Mouse (Mus musculus): ENCODE measurements at regions not wholly inside any gene's neighbourhood (a gene's known extent, or its start where the extent isn't known, plus 50 kb on each side); places are given as distances from the start of the nearest gene placed in this dataset.

DNA sequence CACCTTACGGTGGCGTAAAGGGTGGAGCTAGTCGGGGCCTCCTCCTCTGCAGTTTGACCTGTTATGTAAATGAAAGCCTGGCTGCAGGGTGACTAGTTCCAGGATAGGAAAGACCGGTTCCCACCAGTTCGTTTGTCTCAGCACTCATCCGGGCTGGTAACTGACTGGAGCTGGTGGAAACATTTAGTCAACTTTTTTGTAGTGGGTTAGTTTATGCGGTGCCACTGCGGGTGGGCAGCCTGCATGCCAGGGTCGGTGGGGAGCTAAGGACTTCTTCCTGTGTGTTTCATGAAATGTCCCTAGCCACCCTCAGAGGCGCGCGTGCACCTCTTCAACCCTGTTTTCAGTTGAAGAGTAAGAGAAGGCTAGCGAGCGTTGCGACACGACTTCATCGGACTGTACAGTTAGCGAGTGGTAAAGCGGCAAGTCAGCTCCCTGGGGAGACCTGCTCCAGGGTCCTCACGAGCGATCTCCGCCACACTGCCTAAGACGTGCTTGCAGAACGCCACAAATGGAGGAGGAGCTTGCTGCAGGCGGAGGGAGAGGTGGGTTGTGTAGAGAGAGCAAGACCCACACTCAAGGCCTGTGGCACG, 76.5 kb upstream of the Gadd45a start:
- DNase-seq: no peak

DNA sequence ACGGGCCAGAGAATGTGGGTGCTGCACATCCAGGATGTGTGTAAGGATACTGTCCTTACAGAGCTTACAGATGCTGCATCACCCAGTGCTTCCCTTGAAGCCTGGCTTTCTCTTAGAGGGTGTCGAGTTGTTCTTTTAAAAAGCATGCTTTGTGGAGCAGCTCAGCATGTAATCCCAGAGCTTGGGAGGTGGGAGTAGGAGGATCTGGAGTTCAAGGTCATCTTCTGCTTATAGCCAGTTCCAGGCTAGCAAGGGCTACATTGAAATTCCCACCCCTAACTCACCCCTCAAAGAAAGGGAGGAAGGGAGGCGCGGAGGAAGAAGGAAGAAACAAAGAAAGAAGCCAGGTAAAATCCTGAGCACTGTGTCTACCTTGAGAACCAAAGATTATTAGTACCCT, 76.0 kb upstream of the Gadd45a start:
- no peak for DNase-seq

DNA sequence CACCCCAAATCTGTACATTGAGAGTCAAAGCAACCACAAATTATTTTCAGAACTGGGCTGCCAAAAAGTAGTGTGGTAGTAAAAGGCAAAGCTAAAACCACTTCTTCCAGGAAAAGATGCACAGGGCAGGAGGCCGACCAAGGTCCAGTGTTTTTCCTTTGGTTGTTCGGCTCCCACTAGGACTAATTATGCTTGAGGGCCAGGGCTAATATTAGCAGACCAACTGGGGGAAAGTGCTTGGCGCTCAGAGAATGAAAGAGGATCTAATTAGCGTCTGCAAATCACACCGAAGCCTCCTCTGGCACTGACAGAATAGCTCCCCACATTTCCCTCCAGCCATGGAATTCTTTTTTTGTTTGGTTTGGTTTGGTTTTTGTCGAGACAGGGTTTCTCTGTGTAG, 75.1 kb upstream of the Gadd45a start:
- DNase-seq: no peak

DNA sequence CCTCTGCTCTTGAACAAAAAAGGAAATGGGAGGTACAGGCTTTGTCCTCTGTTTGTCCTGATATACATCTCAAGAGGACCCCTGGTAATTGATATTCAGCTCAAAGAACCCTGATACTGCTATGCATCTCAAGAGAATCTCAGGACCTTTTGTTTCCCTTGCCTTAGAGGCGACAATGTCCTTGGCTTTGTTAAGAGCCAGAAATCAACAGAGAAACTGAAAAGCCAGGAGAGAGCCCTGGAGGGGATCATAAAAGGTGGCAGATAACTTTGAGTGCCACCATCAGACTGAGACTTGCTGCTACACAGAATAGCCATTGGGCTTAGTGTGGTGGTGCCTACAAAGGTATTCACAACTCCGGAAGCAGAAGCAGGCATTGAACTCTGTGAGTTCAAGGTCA, 74.3 kb upstream of the Gadd45a start:
- DNase-seq: no peak

DNA sequence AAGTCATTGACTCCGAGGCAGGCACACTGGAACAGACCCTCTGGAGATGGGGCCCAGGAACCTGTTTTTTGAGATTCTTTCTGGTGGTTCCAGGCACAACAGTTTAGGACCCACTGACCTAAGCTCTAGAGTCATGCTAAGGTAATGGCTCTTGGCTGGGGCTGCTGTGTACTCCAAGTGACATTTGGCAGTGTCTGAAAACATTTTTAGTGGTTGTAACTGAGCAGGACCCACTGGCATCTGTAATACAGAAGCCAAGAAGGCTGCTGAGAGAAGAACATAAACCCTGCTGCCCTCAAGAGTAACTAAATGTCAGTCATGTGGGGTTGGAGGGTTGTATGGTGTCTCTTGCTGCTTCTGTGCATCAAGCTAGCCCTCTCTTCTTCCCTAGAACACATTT, 73.1 kb upstream of the Gadd45a start:
- DNase-seq: no peak

DNA sequence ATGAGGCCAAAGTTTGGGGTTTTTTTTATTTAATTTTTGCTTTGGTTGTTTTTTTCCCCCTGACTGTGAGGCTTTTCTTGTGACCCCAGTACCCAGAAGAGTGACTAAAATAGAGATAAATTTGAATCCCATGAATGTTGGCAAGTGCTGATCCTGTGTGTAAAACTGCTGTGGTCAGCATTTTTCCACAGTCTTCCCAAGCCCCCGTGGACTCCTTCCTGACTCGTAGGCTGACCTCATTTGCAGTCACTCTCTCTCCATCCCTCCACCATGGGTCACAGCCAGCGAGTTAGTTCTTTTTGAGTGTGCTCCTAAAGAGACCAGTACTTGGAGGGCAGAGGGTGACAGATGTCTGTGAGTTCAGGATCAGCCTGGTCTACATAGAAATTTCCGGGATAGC, 72.5 kb upstream of the Gadd45a start:
- no peak for DNase-seq

DNA sequence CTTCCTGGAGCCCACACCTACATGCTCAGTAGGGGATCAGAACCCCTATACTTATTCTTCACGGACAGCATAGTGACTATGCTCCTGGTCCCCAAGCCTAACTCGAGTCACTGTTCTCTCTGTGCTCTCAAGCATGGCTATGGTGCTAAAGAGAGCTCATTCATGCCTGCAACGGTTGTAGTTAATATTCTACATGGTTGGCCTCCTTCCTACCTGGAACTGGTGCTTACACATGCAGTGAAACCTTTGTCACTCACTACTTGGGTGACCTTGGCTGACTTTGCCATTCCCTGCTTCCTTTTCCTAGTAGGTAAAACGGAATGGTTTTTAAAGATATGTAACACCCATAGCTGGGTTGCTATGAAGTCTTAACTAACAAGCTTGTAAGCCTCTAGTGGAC, 70.3 kb upstream of the Gadd45a start:
- no peak for DNase-seq

DNA sequence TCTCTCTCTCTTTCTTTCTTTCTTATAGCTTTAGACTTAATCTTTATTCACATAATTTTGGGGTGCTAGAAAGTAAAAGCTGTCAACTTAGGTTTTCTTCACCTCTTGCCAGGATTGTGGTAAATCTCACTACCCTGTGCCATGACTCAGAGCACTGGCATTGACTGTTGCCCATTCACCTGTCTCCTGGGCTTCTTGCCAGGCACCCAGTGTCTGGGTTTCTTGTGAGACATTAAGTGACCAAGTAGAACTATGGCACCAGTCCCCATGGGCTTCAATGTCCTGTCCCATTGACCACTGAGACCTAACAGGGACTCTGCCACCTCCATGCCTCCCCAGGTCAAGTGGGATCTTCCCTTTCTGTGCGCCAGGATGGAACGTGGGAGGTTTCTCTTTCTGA, 69.2 kb upstream of the Gadd45a start:
- no peak for DNase-seq

DNA sequence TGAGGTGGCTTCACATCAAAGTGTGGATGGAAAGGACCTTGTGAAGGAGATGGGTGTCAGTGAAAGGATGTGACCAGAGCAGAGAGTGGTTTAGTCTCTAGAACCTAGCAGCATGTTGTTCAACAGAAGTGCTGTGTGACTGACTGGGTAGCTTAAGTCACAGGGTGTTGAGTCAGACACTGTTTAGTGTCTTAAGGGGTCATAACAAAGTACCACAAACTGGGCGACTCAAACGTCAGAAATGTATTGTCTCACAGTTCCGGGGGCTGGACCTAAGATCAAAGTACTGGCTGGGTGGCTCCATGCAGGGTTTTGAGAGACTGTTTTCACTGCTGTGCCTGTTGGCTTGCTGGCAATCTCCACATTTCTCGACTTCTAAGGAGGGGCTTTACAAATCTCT, 68.1 kb upstream of the Gadd45a start:
- DNase-seq: no peak

DNA sequence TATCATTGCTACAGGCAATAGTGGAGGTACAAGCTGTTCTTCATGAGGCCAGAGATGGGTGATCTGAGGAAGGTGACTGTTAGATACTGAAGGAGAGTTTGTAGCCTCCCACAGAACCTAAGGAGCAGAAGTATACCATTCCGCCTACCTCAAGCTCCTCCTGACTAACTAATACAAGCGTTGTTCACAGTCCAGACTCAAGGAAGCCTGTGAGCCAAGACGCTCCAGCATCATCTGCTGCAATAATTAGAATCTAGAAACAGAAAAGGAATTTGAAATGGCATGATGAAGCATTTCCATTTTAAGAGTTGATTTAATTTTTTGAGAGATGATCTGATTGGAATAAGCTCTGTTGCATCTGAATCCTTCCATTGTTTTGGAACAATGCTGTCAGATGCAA, 66.9 kb upstream of the Gadd45a start:
- no peak for DNase-seq

DNA sequence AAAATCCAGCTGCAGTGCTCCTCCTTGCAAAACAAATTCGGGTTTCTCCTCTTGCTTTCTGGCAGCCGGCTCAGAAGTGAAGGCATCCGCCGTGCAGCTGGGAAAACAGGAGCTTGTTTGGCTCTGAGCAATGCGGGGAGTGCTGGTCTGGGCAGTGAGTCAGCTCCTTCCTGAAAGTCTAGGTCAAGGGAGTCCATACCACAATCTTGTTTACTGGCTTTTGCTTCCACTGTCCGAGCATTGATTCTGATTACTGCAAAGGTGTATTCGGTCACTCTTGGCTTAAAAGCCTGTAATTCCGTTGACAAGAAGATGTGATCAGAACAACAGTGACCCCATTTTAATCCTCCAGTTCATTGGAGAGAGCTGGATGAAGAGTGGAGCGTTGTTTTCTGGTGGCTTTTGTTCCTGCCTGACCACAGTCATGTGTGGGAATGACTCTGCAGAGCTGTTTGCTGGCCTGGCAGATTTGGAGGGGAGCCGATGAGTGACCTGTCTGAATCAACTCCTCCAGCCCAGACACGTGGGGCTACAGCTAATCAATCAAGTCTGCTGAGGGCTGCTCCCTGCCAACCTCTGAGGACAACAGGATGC, 65.4 kb upstream of the Gadd45a start:
- DNase-seq: peak; percentile 18 to 21

DNA sequence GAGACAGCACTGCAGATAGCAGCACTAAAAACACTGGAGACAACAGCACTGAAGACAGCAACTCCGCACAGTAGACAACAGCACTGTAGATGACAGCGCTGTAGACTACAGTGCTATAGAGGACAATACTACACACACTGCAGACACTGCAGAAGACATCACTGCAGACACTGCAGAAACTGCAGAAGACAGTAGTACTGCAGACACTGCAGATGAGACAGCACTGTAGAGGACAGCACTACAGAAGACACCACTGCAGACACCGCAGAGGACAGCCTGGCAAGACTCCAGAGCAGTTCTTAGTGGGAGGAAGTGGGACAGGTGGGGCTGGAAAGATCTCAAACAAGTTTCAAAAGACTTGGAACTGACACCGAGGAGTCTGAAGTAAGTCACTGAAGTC, 64.8 kb upstream of the Gadd45a start:
- DNase-seq: no peak

DNA sequence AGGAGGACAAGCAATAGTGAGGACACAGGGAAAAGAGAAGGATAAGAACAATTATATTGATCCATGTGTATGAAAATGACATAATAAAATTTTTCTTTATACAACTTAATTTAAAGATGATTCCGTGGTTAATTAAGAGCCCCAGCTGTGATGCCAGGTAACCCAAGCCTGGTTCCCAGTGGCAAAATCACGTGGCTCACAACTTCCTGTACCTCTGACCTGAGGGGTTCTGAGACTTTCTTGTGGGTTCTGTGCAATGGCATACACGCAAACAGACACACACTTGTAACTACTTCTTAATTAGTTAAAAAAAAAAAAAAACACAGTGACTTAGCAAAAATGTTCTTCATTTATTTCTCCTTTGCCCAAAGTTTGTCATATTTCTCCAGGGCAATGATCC, 57.2 kb upstream of the Gadd45a start:
- DNase-seq: no peak

DNA sequence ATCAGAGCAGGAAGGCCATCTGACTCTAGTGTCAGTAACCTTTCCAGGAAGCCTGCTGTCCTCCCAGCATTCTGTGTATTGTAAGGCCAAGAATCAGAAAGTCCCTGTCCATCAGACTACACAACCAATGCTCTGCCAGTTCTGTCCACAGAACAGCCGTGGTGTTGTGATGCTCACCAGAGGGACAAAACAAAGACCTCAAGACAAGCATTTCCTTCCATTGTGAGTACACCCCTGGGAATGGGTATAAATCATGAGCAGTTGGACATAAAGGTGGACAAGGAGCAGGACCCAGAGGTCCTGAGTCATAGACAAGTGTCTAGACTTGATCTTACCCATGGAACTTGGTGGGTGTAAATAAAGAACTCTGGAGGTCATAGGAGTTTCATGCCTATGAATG, 55.9 kb upstream of the Gadd45a start:
- no peak for DNase-seq

DNA sequence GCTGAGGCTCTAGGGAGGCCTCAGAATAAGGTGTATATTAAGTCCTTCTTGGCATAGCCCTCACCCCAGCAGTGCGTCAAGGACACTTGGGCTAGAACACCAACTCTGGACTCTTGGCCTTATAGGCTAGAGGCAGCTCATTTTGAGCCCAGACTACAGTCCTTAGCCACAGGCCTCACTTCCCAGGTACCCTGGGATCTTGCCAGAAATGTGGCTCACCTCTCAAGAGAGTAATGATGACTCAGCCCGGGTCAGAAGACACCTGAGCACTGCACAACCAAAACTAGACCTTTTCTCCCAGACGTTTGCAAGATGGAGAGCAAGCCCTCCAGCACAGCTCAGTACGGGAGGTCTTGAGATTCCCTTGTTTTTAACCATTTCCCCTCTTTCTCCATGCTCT, 52.9 kb upstream of the Gadd45a start:
- peak in 1 of 2 experiments; percentile 15 for DNase-seq

DNA sequence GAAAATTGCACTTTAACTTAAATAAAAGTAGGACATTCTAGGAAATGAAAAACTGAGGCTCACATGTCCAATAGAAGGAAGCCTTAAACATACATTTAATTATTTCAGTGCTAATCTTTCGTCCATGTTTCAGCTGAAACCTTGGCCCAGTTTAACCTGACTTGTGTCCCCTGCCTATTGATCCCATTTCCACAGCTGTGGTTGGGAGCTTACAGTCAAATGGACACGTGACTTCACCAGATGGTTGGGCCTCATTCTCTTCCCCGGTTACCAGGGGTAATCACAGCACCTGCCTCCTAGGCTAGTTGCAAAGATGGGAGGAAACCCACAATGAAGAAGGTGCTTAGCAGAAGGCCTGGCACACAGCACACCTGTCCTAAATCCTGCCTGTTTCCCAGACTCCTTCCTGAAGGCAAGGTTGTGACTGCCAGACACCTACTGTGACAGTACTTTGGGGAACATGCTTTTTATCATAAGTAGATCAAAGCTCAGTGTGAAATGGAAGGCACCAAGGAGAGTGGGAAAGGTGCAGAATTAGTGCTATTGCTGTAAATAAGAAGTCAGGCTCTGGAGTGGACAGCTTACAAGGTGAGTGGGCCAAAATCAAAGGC, 52.4 kb upstream of the Gadd45a start:
- peak; percentile 13 to 32 for DNase-seq

DNA sequence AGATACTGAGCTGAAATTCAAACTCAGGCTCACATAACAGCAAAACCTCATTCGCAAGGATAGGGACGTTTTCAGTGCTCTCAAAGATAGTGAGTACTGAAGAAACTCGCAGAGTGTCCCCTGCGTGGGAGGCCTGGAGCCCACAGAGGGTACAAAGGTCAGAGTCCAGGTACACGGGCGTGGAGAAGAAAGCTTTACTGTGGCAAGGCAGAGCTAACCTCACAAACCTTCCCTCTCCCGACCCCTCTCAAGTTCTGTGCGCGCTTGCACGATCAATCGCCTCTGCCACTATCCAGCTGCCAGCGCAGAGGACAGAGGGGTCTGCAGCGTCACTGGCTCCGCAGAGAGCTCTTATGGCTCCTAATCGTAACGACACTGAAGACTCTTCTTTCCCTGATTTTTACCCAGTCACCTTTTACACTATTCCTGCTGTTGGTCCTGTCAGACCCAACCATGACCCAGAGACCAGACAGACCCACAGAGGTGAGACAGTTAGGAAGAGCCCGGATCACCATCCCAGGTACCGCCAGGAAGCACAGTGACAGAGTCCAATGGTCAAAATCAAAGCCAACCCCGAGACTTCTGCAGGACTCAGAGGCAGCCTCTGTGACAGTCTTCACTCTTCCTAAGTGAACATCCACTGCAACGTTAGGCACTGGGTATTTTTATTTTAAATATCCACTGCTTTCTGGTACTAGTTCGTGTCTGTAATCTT, 51.6 kb upstream of the Gadd45a start:
- no peak for DNase-seq

DNA sequence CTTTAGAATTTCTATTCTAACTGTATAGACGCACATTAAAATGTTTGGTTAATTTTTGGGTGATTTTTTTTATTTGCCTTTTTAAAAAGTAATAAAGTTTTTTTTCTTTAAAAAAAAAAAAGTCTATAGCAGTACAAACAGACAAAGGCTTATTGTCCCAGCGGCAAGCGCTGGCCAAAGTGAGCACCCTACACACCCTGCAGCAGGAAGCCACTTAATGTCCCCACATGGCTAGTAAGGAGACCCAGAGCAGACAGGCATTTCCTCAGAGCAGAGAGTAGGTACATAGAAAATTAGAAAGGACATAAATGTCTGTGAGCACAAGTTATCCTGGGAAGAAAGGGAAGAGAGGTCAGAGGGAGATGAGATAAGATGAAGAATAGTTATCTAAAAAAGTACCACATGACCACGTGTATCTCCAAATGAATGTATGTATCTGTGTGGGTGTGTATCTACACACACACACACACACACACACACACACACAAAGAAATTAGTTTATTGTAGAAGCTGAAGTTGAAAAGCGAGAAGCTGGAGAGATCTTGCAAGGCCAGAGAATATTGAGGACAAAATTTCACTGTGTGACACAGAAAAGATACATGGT, 50.7 kb upstream of the Gadd45a start:
- no peak for DNase-seq

DNA sequence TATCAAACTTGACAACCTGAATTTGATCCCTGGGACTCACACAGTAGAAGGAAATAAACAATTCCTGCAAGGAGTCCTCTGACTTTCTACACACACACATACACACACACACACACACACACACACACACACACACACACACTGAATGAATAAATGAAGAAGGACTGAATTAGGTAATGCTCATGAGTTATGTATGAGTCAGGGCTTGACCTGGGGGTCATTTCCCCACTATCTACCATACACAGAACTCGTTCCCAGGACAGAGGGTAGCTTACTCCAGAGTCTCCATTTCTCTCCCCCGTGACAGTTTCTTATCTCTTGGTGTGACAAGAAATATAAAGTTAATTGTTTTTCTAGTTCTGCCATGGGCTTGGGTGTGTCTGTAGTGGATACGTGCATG, 50.1 kb upstream of the Gadd45a start:
- no peak for DNase-seq

Measured in cerebellum, postnatal 36 days (tissue).